Mouse (Mus musculus) testis, postnatal 14 days (tissue): ENCODE results near the gene Olfr294.

Experiments used
- DNase-seq: peaks from one replicate; pipeline ENCODE4 v3.0.0; 2021; ENCODE audit warnings: low spot score

Gene Olfr294

DNA sequence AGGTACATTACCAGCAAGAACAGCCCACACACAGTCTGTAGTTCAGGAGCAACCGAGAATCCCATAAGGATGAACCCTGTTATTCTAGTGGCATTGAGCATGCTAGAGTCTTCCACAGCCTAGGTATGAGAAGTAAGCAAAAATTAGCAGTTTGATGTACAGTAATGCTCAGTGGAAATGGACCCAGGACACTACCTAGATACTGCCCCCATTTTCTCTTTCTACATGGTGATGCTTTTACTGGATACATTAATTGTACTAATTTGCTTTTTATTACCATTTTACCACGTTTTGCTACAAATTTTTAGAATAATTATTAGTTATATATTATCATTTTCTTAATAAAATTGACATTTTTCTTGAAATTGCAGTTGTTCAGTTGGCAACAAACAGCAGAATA, at the start of gene Olfr294:
Gene Olfr294 (minus strand): TSS at position 101 of the 400 bp plus-strand sequence.
- DNase-seq, result no peak

DNA sequence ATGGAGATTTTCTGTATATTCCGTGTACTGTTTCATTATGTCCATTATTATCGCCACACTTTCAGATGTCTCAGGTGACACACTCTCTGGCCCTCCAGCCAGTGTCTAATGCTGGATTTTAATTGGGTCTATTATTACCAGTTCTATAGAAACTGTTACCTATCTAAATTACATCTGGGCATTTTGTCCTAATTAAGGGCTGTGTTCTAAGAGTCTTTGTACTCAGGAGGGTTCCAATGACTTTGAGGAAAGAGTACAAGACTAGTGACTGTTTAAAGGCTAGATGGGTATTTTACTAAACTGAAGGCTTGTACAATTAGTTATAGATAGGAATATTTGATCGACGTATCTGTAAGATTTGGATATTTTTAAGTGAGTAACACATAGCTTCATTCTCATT, 32.3 kb upstream of the Olfr294 start, which contains the start of gene Olfr293:
Gene Olfr293 (plus strand): TSS at position 301 of the 400 bp plus-strand sequence.
- no peak for DNase-seq

DNA sequence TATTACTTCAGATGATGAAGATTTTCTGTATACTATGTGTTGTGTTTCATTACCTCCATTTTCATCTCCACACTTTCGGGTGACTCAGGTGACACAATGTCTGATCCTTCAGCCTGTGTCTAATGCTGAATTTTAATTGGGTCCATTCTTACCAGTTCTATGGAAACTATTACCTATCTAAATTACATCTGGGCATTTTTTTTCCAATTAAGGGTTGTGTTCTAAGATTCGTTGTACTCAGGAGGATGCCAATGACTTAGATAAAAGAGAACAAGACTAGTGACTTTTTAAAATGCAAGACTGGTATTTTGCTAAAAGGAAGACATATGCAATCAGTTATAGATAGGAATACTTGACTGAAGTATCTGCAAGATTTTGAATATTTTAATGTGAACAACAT, 32.9 kb downstream of the Olfr294 start, which contains the start of gene Olfr295:
Gene Olfr295 (plus strand): TSS at position 301 of the 400 bp plus-strand sequence.
- no peak for DNase-seq
